Mouse (Mus musculus) MEL (cell line): Measurements from ENCODE around the gene Dph1.

Experiments
- CTCF ChIP-seq, 3 experiments: IDR thresholded peaks in 2 of 3; conservative IDR thresholded peaks in 1 of 3; 2 replicates each; pipeline ENCODE4 v1.5.1; 2011 to 2012; ENCODE audit warnings: low read length in 3 of 3, low read depth in 2 of 3, mild to moderate bottlenecking in 2 of 3, improper control_type of control experiment in 1 of 3, inconsistent platforms in 1 of 3, mixed read lengths in 1 of 3, moderate library complexity in 1 of 3; ENCODE audit not compliant: control insufficient read depth in 1 of 3, insufficient read depth in 1 of 3, poor library complexity in 1 of 3, severe bottlenecking in 1 of 3
- GATA1 ChIP-seq: IDR thresholded peaks from 2 replicates; pipeline ENCODE4 v1.6.1; 2011; ENCODE audit warnings: low read depth, low read length, improper control_type of control experiment
- JUND ChIP-seq: IDR thresholded peaks from 2 replicates; pipeline ENCODE4 v1.6.1; 2011; ENCODE audit warnings: low read depth, mild to moderate bottlenecking, improper control_type of control experiment, low read length
- NELFE ChIP-seq: IDR thresholded peaks from 2 replicates; pipeline ENCODE4 v1.6.1; 2011; ENCODE audit warnings: low read depth, low read length, improper control_type of control experiment
- POLR2AphosphoS2 ChIP-seq: IDR thresholded peaks from 2 replicates; pipeline ENCODE4 v1.6.1; 2011; ENCODE audit warnings: low read length, improper control_type of control experiment
- RCOR1 ChIP-seq: IDR thresholded peaks from 2 replicates; pipeline ENCODE4 v1.6.1; 2012; ENCODE audit warnings: low read depth, mild to moderate bottlenecking, inconsistent platforms, low read length, improper control_type of control experiment
- SMC3 ChIP-seq: IDR thresholded peaks from 2 replicates; pipeline ENCODE4 v1.6.1; 2011; ENCODE audit warnings: low read depth, low read length, improper control_type of control experiment
- USF1 ChIP-seq: IDR thresholded peaks from 2 replicates; pipeline ENCODE4 v1.6.1; 2014; ENCODE audit warnings: low read depth, mild to moderate bottlenecking, inconsistent platforms, low read length, improper control_type of control experiment, moderate library complexity

DNA sequence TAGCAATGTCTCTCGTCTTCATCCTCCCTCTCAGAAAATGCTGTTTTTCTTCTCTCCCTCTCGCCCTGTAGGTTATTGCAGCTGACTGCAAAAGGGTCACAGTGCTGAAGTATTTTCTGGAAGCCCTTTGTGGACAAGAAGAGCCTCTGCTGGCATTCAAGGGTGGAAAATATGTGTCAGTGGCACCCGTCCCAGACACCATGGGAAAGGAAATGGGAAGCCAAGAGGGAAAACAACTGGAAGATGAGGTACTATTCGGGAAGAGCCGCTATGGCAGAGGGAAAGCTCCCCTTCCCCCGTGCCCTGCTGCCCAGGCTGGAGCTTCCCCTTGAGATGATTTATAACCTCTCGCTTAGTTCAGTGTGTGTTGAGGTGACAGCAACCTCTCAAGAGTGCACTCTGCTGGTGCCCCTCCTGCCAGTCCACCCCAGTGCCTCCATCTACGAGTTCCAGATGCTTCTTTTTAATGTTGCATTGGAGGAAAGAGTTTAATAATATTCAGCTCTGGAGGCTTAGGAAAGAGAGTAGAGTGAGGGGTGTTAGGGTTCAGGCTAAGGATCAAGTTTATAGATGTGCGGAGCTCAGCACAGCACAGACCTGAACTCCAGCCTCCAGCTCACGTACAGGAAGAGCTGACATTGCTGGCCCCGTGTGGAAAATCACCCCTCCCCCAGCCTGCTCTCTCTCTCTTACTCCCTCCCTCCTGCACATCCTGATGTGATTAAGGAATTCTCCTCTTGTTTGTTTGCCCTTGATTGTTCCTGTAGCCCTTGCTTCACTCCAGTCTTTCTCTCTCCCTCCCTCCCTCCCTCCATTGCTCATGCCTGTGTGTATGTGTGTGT is 51.7 kb downstream of the Dph1 start:
- TF ChIP-seq GATA1 (no peak), USF1 (no peak), NELFE (no peak), CTCF (IDR thresholded peaks at IDR 0.05 in 2 of 3, conservative IDR thresholded peaks at IDR 0.05 in 1 of 3; ENCODE audit: control insufficient read depth in 1 of 3, insufficient read depth in 1 of 3, low read depth in 2 of 3, low read length in 3 of 3, poor library complexity in 1 of 3, severe bottlenecking in 1 of 3) (no peak), RCOR1 (no peak), SMC3 (no peak), JUND (no peak), POLR2AphosphoS2 (no peak)
